Mouse (Mus musculus): ENCODE data around the gene Fhl4. TPM values are rescaled to one million over a fixed set of nuclear protein-coding genes. Genes with fewer than 3 reads are reported as not detected.

Gene Fhl4
- polyA plus RNA-seq (2021), result 4.7 TPM

GRCm38 (mm10) chr10:85102247-85103084 lies at the start of gene Fhl4, which contains the start of gene Tmem263:
TSS of gene Fhl4 (minus strand) at chr10:85102495.
TSS of gene Tmem263 (plus strand) at chr10:85102627.
- POLR2A ChIA-PET, result no interaction called here
- no peak for TF ChIP-seq CTCF (IDR thresholded peaks at IDR 0.05)

GRCm38 (mm10) chr10:85149226-85149625 lies 46.9 kb upstream of the Fhl4 start:
- no peaks in the 10 kb centered on the region for H3K27me3 ChIP-seq
- in situ Hi-C loops (cut with MboI; ENCODE audit: low pct_unique_long_range_greater_than_20kb), result no loop called here
- POLR2A ChIA-PET, result no interaction called here
- CTCF ChIA-PET, result no interaction called here
- no peak for DNase-seq (ENCODE audit: low read depth, low spot score)
- no peak for TF ChIP-seq CTCF (IDR thresholded peaks at IDR 0.05)
- no peak for ATAC-seq

More at GRCm38 (mm10) chr10:85102247-85103084, at the start of gene Fhl4, which contains the start of gene Tmem263:
- DNase-seq (ENCODE audit: low read depth, low spot score) (no peak), ATAC-seq (peak; percentile 86)
- in situ Hi-C loops (cut with MboI; ENCODE audit: low pct_unique_long_range_greater_than_20kb), result no loop called here
- no peaks in the 10 kb centered on the region for H3K27me3 ChIP-seq
- CTCF ChIA-PET, result interaction anchor here (1.0 kb wide), 1 partner anchor 18 kb away, joined by 3 read pairs; no protein-coding TSS in a partner anchor

GRCm38 (mm10) chr10:85146282-85146681 lies 44.0 kb upstream of the Fhl4 start:
- no peak for TF ChIP-seq CTCF (IDR thresholded peaks at IDR 0.05)
- no peaks in the 10 kb centered on the region for H3K27me3 ChIP-seq
- ATAC-seq (no peak), DNase-seq (ENCODE audit: low read depth, low spot score) (no peak)
- CTCF ChIA-PET, result no interaction called here
- in situ Hi-C loops (cut with MboI; ENCODE audit: low pct_unique_long_range_greater_than_20kb), result no loop called here
- POLR2A ChIA-PET, result no interaction called here

GRCm38 (mm10) chr10:85141465-85141864 lies 39.2 kb upstream of the Fhl4 start:
- no peaks in the 10 kb centered on the region for H3K27me3 ChIP-seq
- ChIA-PET POLR2A (no interaction called here), CTCF (interaction anchor here (1.7 to 4.3 kb wide), 3 partner anchors 11 to 42 kb away, joined by 3 to 21 read pairs (median 5); no protein-coding TSS in a partner anchor)
- TF ChIP-seq CTCF (IDR thresholded peaks at IDR 0.05), result no peak
- in situ Hi-C loops (cut with MboI; ENCODE audit: low pct_unique_long_range_greater_than_20kb), result no loop called here
- DNase-seq (ENCODE audit: low read depth, low spot score), result no peak
- ATAC-seq, result no peak

- DNase-seq (ENCODE audit: low read depth, low spot score) (no peak), ATAC-seq (no peak)
- in situ Hi-C loops (cut with MboI; ENCODE audit: low pct_unique_long_range_greater_than_20kb), result no loop called here
- POLR2A ChIA-PET, result no interaction called here
- no peaks in the 10 kb centered on the region for H3K27me3 ChIP-seq
- CTCF ChIA-PET, result interaction anchor here (1.5 kb wide), 1 partner anchor 16 kb away, joined by 3 read pairs; no protein-coding TSS in a partner anchor
- no peak for TF ChIP-seq CTCF (IDR thresholded peaks at IDR 0.05)
Observed at GRCm38 (mm10) chr10:85136573-85136972, 34.3 kb upstream of the Fhl4 start.

GRCm38 (mm10) chr10:85128453-85128852 lies 26.2 kb upstream of the Fhl4 start:
- CTCF ChIA-PET, result interaction anchor here (1.1 to 1.8 kb wide), 2 partner anchors 9 to 15 kb away, joined by 3 to 8 read pairs; no protein-coding TSS in a partner anchor

GRCm38 (mm10) chr10:85127395-85128287 lies 25.3 kb upstream of the Fhl4 start, which contains the start of gene Mterf2:
TSS of gene Mterf2 (minus strand) at chr10:85128027.
- CTCF ChIA-PET, result interaction anchor here (0.6 to 1.8 kb wide), 3 partner anchors 9 to 14 kb away, joined by 3 to 8 read pairs (median 4); no protein-coding TSS in a partner anchor
- DNase-seq (ENCODE audit: low read depth, low spot score) (peak; percentile 81), ATAC-seq (peak; percentile 99)
- no peak for TF ChIP-seq CTCF (IDR thresholded peaks at IDR 0.05)
- in situ Hi-C loops (cut with MboI; ENCODE audit: low pct_unique_long_range_greater_than_20kb), result no loop called here
- POLR2A ChIA-PET, result interaction anchor here (0.7 kb wide), 1 partner anchor 12 kb away, joined by 3 read pairs; no protein-coding TSS in a partner anchor
- H3K27me3 ChIP-seq, result no peaks in the 10 kb centered on the region

More at GRCm38 (mm10) chr10:85128453-85128852, 26.2 kb upstream of the Fhl4 start:
- DNase-seq (ENCODE audit: low read depth, low spot score) (peak; percentile 4), ATAC-seq (peak; percentile 33)
- in situ Hi-C loops (cut with MboI; ENCODE audit: low pct_unique_long_range_greater_than_20kb), result no loop called here
- H3K27me3 ChIP-seq, result no peaks in the 10 kb centered on the region
- POLR2A ChIA-PET, result no interaction called here
- no peak for TF ChIP-seq CTCF (IDR thresholded peaks at IDR 0.05)

- DNase-seq (ENCODE audit: low read depth, low spot score), result no peak
- H3K27me3 ChIP-seq, result no peaks in the 10 kb centered on the region
- no peak for ATAC-seq
- TF ChIP-seq CTCF (IDR thresholded peaks at IDR 0.05), result no peak
- ChIA-PET POLR2A (no interaction called here), CTCF (no interaction called here)
- in situ Hi-C loops (cut with MboI; ENCODE audit: low pct_unique_long_range_greater_than_20kb), result no loop called here
Observed at GRCm38 (mm10) chr10:85125184-85125583, 22.9 kb upstream of the Fhl4 start.

- POLR2A ChIA-PET, result no interaction called here
- TF ChIP-seq CTCF (IDR thresholded peaks at IDR 0.05), result no peak
- in situ Hi-C loops (cut with MboI; ENCODE audit: low pct_unique_long_range_greater_than_20kb), result no loop called here
- CTCF ChIA-PET, result interaction anchor here (2.5 kb wide), 1 partner anchor 13 kb away, joined by 8 read pairs; the partner anchor contains the start of gene Mterf2
- no peak for ATAC-seq
- no peak for DNase-seq (ENCODE audit: low read depth, low spot score)
- H3K27me3 ChIP-seq, result no peaks in the 10 kb centered on the region
Observed at GRCm38 (mm10) chr10:85114409-85114808, 12.1 kb upstream of the Fhl4 start.

All from Patski (cell line).